Mouse (Mus musculus): ENCODE results near the gene Atxn7l1. TPM values are rescaled to one million over a fixed set of nuclear protein-coding genes. Genes with fewer than 3 reads are reported as not detected.

Atxn7l1 gene
- polyA plus RNA-seq, 1 experiment from 2014 or later: 10.8 TPM

DNA sequence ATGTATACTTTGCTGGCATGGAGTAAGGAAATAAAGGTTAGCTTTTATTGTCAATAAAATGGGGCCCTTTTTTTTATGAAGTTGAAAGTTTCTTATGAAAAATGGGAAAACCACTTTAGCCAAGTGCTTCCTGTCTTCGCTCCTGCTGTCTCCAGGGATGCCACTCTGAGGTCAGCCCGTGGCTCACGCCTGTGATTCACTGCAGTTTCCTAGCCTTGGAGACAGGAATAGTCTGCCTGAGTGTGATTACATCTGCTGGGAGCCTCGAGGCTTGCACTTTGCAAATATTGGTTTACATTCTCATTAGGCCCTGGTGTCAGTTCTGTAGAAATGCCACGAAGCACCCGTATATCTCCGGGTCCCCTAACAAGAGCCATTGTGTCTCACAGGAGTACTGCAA is 74.7 kb downstream of the Atxn7l1 start:
- peaks cover 29% of the 10 kb centered on the region for H3K27me3 ChIP-seq (ENCODE audit: control insufficient read depth, insufficient read depth, low read length)
- H3K4me2 ChIP-seq (ENCODE audit: low read depth, low read length): no peak overlapping the region
- no peak for ATAC-seq (replicated peaks; ENCODE audit: extremely low read depth, insufficient read depth, low FRiP score)
- no peak overlapping the region for H3K4me3 ChIP-seq (ENCODE audit: low read length)
- H3K9ac ChIP-seq (ENCODE audit: low read length): no peak overlapping the region
- WGBS: 61% methylated on average over 7 of the region's 7 CpGs
- H3K4me1 ChIP-seq (ENCODE audit: control insufficient read depth, insufficient read depth, low read length): peaks cover 15% of the 10 kb centered on the region
- no peaks in the 10 kb centered on the region for H3K9me3 ChIP-seq (replicated peaks; ENCODE audit: control insufficient read depth, low read length)
- H3K27ac ChIP-seq (ENCODE audit: low read length): no peak overlapping the region
- no peaks in the 10 kb centered on the region for H3K36me3 ChIP-seq (ENCODE audit: control insufficient read depth, insufficient read depth)

DNA sequence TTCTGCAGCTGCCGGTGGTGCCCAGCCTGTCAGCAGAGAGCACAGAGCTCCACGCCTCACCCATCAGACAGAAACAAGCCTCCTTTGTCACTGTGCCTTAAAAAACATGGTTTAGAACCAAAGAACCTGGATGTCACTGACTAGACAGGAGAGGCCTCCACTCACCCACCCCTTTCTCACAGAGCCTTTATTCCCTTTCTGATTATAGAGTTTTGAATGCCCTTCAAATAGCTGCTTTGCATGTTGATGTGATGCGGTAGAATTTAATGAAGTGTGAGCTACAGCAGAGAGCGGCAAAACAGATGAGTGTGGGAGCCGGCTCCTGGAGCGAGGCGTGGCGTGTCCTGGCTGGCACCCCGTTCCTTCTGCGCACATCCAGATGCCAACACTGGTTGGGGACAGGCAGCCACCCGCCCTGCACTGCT is 77.6 kb downstream of the Atxn7l1 start:
- H3K9ac ChIP-seq (ENCODE audit: low read length): no peak overlapping the region
- H3K9me3 ChIP-seq (replicated peaks; ENCODE audit: control insufficient read depth, low read length): no peaks in the 10 kb centered on the region
- H3K4me2 ChIP-seq (ENCODE audit: low read depth, low read length): no peak overlapping the region
- no peak overlapping the region for H3K27ac ChIP-seq (ENCODE audit: low read length)
- H3K4me3 ChIP-seq (ENCODE audit: low read length): no peak overlapping the region
- peaks cover 7% of the 10 kb centered on the region for H3K27me3 ChIP-seq (ENCODE audit: control insufficient read depth, insufficient read depth, low read length)
- ATAC-seq (replicated peaks; ENCODE audit: extremely low read depth, insufficient read depth, low FRiP score): no peak
- no peaks in the 10 kb centered on the region for H3K36me3 ChIP-seq (ENCODE audit: control insufficient read depth, insufficient read depth)
- H3K4me1 ChIP-seq (ENCODE audit: control insufficient read depth, insufficient read depth, low read length): peaks cover 13% of the 10 kb centered on the region
- 78% methylated on average over 11 of the region's 11 CpGs for WGBS

DNA sequence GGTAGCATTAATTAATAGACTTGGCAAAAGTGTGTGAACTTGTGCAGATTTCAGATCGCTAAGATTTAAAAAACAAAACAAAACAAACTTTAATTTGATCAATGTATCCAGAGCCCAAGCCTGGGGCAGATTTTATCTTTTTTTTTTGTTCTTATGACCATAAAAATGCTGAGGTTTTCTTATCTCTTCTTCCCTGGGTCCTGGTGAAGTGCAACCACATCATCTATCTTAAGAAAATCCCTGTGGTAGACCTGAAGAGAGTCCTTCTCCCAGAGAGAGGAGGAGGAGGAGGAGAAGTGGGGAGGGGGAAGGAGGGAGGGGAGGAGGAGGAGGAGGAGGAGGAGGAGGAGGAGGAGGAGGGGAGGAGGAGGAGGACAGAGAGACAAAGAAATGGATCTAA is 78.5 kb downstream of the Atxn7l1 start:
- WGBS: 73% methylated on average over 1 of the region's 1 CpGs
- H3K4me1 ChIP-seq (ENCODE audit: control insufficient read depth, insufficient read depth, low read length): peaks cover 5% of the 10 kb centered on the region; the same call in 1 of the 2 replicates
- H3K4me2 ChIP-seq (ENCODE audit: low read depth, low read length): no peak overlapping the region
- H3K27me3 ChIP-seq (ENCODE audit: control insufficient read depth, insufficient read depth, low read length): peaks cover 7% of the 10 kb centered on the region
- no peak for ATAC-seq (replicated peaks; ENCODE audit: extremely low read depth, insufficient read depth, low FRiP score)
- H3K9me3 ChIP-seq (replicated peaks; ENCODE audit: control insufficient read depth, low read length): no peaks in the 10 kb centered on the region
- H3K4me3 ChIP-seq (ENCODE audit: low read length): no peak overlapping the region
- no peak overlapping the region for H3K9ac ChIP-seq (ENCODE audit: low read length)
- H3K36me3 ChIP-seq (ENCODE audit: control insufficient read depth, insufficient read depth): no peaks in the 10 kb centered on the region
- no peak overlapping the region for H3K27ac ChIP-seq (ENCODE audit: low read length)

DNA sequence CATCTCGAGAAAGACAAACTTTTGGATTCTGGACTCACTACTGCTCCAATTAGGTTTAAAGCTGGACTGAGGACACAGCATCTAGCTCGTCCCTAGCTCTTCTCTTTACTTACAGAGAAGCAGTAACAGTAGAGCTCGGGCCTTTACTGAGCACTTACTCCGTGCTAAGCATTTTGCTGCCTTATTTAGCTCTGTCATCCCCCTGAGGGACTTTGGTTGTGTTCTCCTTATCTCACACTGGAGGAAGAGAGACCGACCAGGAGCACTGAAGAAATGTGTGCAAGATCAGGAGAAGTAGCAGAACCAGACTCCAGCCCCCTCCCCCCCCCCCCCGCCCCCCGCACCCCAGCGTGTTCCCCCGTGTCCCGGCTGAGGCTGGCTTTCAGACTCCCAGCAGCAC is 79.1 kb downstream of the Atxn7l1 start:
- Histone ChIP-seq H3K4me3 (ENCODE audit: low read length) (no peak overlapping the region), H3K9ac (ENCODE audit: low read length) (no peak overlapping the region), H3K9me3 (replicated peaks; ENCODE audit: control insufficient read depth, low read length) (no peaks in the 10 kb centered on the region), H3K27ac (ENCODE audit: low read length) (no peak overlapping the region), H3K36me3 (ENCODE audit: control insufficient read depth, insufficient read depth) (no peaks in the 10 kb centered on the region), H3K27me3 (ENCODE audit: control insufficient read depth, insufficient read depth, low read length) (peaks cover 7% of the 10 kb centered on the region), H3K4me2 (ENCODE audit: low read depth, low read length) (no peak overlapping the region), H3K4me1 (ENCODE audit: control insufficient read depth, insufficient read depth, low read length) (0 out of 2 replicates have a peak, but pooled peaks cover 2% of the 10 kb centered on the region)
- no peak for ATAC-seq (replicated peaks; ENCODE audit: extremely low read depth, insufficient read depth, low FRiP score)
- WGBS: 42% methylated on average over 9 of the region's 10 CpGs

DNA sequence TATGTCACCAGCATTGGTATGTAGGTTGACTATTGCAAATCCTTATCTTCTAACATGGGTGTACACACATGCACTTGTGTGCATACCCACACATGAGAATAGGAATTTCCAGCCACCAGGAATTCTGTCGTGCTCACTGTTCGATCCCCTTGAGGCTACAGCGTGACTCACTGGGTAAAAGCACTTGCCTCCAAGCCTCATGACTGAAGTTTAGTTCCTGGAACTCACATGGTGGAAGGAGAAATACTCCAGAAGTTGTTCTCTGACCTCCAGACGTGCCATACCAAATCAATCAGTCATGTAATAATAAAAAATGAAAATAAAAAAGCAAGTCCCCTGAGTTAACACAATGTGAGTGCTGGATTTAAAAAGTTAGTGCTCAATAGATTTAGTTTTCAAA is 87.8 kb downstream of the Atxn7l1 start:
- Histone ChIP-seq H3K4me2 (ENCODE audit: low read depth, low read length) (no peak overlapping the region), H3K27me3 (ENCODE audit: control insufficient read depth, insufficient read depth, low read length) (no peaks in the 10 kb centered on the region), H3K4me1 (ENCODE audit: control insufficient read depth, insufficient read depth, low read length) (peaks cover 6% of the 10 kb centered on the region), H3K27ac (ENCODE audit: low read length) (no peak overlapping the region), H3K9ac (ENCODE audit: low read length) (no peak overlapping the region), H3K36me3 (ENCODE audit: control insufficient read depth, insufficient read depth) (no peaks in the 10 kb centered on the region), H3K9me3 (replicated peaks; ENCODE audit: control insufficient read depth, low read length) (no peaks in the 10 kb centered on the region; the same call in 1 of the 2 replicates), H3K4me3 (ENCODE audit: low read length) (no peak overlapping the region)
- 73% methylated on average over 4 of the region's 4 CpGs for WGBS
- no peak for ATAC-seq (replicated peaks; ENCODE audit: extremely low read depth, insufficient read depth, low FRiP score)

DNA sequence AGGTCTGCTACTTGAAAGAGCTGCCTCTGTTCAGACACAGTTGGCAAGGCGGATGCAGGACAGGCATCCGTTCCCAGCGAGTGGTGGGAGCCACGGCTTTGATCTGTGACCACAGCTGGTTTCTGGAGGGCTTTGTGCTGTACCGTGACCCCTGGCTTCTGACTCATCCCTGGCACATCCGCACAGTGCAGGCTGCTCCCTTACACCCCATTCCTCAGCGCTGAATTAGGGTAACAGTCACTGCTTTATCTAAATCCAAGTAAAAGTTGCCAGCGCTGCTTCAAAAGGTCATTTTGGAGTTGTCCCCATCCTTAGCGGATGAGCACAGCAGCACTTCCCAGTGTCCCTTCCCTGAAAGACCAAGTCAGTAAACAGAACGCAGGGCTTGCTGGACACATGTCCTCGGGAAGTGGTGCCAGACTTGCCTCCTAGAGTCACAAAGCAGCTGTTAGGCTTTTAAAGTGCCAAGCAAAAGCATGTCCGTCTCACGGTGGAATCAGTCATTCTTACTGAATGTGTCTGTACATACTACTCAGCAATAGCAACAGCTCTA is 88.4 kb downstream of the Atxn7l1 start:
- Histone ChIP-seq H3K4me2 (ENCODE audit: low read depth, low read length) (no peak overlapping the region), H3K36me3 (ENCODE audit: control insufficient read depth, insufficient read depth) (no peaks in the 10 kb centered on the region), H3K9me3 (replicated peaks; ENCODE audit: control insufficient read depth, low read length) (no peaks in the 10 kb centered on the region; the same call in 1 of the 2 replicates), H3K4me1 (ENCODE audit: control insufficient read depth, insufficient read depth, low read length) (peaks cover 6% of the 10 kb centered on the region), H3K4me3 (ENCODE audit: low read length) (no peak overlapping the region), H3K27ac (ENCODE audit: low read length) (no peak overlapping the region), H3K27me3 (ENCODE audit: control insufficient read depth, insufficient read depth, low read length) (no peaks in the 10 kb centered on the region), H3K9ac (ENCODE audit: low read length) (no peak overlapping the region)
- no peak for ATAC-seq (replicated peaks; ENCODE audit: extremely low read depth, insufficient read depth, low FRiP score)
- WGBS: 52% methylated on average over 13 of the region's 13 CpGs

DNA sequence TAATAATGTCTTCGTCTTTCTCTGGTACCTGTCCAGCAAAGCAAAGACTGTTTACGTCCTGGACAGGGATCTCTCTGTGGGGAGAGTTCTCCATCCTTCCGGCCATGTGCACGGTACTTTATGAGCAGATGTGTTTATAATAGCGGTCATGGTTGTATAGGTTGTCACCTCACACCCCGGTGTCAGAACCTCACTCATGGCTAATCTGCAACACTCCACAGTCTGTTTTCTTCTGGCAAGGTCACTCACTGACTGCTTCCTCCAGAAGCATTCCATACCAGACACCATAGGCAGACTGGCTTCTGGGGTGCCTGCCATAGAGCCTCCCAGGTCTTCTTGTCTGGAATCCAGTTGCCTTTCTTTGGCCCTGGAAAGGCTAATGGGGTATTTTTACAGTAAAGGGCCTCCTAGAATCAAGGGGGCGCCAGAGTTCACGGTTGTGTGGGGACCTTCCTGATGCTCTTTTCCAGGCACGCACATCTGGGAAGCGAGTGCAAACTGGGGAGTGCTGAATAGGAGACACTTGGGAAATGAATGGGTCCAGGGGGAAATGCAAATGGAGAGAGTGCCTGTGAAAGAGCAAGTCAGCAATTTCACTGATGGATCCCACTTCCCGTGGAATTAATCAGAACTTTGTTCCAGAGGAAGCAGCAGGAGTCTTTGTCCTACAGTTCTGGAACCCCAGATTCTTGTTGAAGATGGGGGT is 89.0 kb downstream of the Atxn7l1 start:
- ATAC-seq (replicated peaks; ENCODE audit: extremely low read depth, insufficient read depth, low FRiP score): no peak
- H3K9ac ChIP-seq (ENCODE audit: low read length): no peak overlapping the region
- peaks cover 6% of the 10 kb centered on the region for H3K4me1 ChIP-seq (ENCODE audit: control insufficient read depth, insufficient read depth, low read length)
- H3K4me2 ChIP-seq (ENCODE audit: low read depth, low read length): no peak overlapping the region
- H3K27me3 ChIP-seq (ENCODE audit: control insufficient read depth, insufficient read depth, low read length): no peaks in the 10 kb centered on the region
- H3K9me3 ChIP-seq (replicated peaks; ENCODE audit: control insufficient read depth, low read length): no peaks in the 10 kb centered on the region; the same call in 1 of the 2 replicates
- H3K27ac ChIP-seq (ENCODE audit: low read length): no peak overlapping the region
- no peak overlapping the region for H3K4me3 ChIP-seq (ENCODE audit: low read length)
- 64% methylated on average over 11 of the region's 11 CpGs for WGBS
- H3K36me3 ChIP-seq (ENCODE audit: control insufficient read depth, insufficient read depth): no peaks in the 10 kb centered on the region

DNA sequence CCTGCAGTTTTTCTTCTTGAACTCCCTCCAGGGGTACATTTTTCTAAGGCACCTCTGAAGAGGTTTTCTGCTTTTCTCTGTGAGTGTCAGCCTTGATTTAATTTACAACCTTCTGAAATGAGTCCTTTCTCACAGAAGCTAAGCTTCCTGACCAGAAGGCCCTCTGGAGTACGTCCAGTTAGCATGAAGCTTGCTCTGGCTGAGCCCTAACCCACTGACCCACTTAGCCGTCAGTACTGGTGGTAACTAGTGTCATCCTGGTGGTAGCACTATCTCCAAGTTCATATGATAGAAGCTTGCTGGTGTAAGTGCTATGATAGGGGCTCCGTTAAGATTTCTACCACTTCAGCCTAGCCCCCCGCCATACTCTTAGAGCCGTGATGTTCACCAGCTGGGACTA is 89.6 kb downstream of the Atxn7l1 start:
- Histone ChIP-seq H3K9ac (ENCODE audit: low read length) (no peak overlapping the region), H3K4me2 (ENCODE audit: low read depth, low read length) (no peak overlapping the region), H3K27ac (ENCODE audit: low read length) (no peak overlapping the region), H3K4me3 (ENCODE audit: low read length) (no peak overlapping the region), H3K27me3 (ENCODE audit: control insufficient read depth, insufficient read depth, low read length) (no peaks in the 10 kb centered on the region), H3K4me1 (ENCODE audit: control insufficient read depth, insufficient read depth, low read length) (peaks cover 6% of the 10 kb centered on the region), H3K9me3 (replicated peaks; ENCODE audit: control insufficient read depth, low read length) (no peaks in the 10 kb centered on the region; the same call in 1 of the 2 replicates), H3K36me3 (ENCODE audit: control insufficient read depth, insufficient read depth) (no peaks in the 10 kb centered on the region)
- 63% methylated on average over 5 of the region's 5 CpGs for WGBS
- no peak for ATAC-seq (replicated peaks; ENCODE audit: extremely low read depth, insufficient read depth, low FRiP score)

DNA sequence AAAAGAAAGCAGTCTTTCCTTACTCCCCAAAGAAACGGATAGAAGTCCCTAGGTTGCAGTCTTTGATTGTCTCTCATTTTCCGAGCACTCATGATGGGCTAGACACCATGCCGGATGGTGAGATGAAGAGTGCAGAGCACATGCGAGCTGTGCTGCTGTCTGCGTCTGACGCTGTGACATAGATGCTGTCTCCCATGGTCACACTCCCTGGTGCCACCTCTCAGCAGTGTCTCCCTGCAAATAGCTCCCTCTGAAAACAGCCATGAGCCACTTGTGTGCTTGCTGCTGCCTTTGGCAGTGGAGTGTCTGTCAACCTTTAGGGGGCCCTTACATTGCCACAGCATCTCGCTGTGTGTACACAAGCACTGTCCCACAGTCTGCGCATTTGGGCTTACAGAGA is 95.2 kb downstream of the Atxn7l1 start:
- Histone ChIP-seq H3K4me3 (ENCODE audit: low read length) (no peak overlapping the region), H3K27me3 (ENCODE audit: control insufficient read depth, insufficient read depth, low read length) (no peaks in the 10 kb centered on the region), H3K36me3 (ENCODE audit: control insufficient read depth, insufficient read depth) (no peaks in the 10 kb centered on the region), H3K4me2 (ENCODE audit: low read depth, low read length) (no peak overlapping the region), H3K9me3 (replicated peaks; ENCODE audit: control insufficient read depth, low read length) (no peaks in the 10 kb centered on the region; the same call in 1 of the 2 replicates), H3K9ac (ENCODE audit: low read length) (no peak overlapping the region), H3K4me1 (ENCODE audit: control insufficient read depth, insufficient read depth, low read length) (peaks cover 30% of the 10 kb centered on the region), H3K27ac (ENCODE audit: low read length) (no peak overlapping the region)
- WGBS: 73% methylated on average over 8 of the region's 8 CpGs
- ATAC-seq (replicated peaks; ENCODE audit: extremely low read depth, insufficient read depth, low FRiP score): no peak
